Mouse (Mus musculus) brain, embryonic 14.5 days (tissue): ENCODE measurements around the gene 4930444G20Rik.
"Not testable (repeated sequence)": the region's sequence is repeated elsewhere in the genome, so short reads cannot be mapped to it uniquely, and the experiment has no call there.

Experiments used
- CTCF ChIP-seq: fragments of 200-500 bp; IDR thresholded peaks from 2 replicates; pipeline ENCODE4 v1.5.1; 2012; ENCODE audit warnings: inconsistent platforms, mild to moderate bottlenecking, moderate library complexity, borderline replicate concordance; ENCODE audit not compliant: insufficient read depth, insufficient read length; ENCODE audit errors: extremely low read depth
- POLR2A ChIP-seq: fragments of 200-500 bp; IDR thresholded peaks from 2 replicates; pipeline ENCODE4 v1.6.1; 2012; ENCODE audit warnings: mild to moderate bottlenecking, inconsistent platforms, borderline replicate concordance; ENCODE audit not compliant: poor library complexity, insufficient read depth, insufficient read length, severe bottlenecking; ENCODE audit errors: extremely low read depth

DNA sequence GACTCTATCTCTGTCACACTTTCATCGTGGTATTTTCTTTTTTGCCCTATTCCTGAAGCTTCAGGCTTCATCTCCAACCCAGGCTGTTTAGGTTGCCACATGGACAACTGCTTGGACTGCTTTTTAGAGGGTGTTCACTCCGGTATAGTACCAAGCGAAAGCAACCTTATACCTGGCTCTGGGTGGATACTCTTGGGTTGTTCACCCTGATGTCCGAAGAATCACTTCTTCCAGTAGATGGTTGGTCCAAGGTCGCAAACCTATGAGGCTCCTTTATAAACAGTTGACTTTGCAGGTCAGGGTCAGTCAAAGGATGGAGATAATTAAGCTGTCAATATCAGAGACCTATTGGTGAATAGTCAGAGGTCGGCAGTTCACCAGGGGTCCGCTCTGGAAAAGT lies at the start of gene 4930444G20Rik:
- not testable (repeated sequence) for TF ChIP-seq CTCF, POLR2A
